Mouse (Mus musculus) embryo, embryonic 11 days (tissue): Measurements from ENCODE around the gene Gm20425.
A peak's percentile ranks its signal among the peaks of the same experiment; 100 is the strongest.

ENCODE experiments used
- DNase-seq: peaks from one replicate; pipeline ENCODE4 v3.0.0-alpha.2; 2015

The Gm20425 gene

DNA sequence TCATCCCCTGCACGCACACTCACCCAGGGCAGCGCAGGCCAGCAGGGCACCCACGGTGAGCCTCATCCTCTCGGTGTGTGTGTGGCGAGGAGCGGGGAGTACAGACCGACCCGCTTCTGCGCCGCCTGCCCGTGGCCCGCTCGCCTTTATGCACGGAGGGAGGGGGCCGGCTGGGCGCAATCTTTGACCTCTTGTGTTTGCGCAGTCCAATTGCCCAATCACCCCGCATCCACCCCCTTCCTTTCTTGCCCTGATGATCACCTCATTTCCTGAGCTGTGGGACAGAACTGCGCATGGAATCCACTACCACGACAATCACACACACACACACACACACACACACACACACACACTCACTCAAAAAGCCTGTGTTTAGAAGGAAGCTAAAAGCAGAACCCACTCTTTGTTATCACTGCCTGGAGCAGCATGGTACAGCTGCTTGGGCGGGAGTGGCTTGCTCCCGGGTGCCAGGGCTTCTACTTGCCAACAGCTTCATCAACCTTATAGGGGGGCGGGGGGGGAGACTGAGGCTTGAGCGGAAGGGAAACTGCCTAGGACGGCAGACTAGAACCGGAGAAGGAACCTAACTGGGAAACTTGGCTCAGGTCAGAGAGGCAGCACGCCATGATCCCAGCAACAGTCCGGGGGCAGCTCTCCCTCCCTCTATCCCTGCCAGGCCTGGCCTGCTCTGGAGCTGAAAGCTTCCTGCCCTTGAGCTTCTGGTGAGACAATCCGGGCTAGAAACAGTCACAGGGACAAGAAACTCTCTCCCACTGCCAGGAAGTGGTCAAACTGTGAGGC lies at the start of gene Gm20425, which contains the start of gene Trf:
TSS of gene Gm20425 (minus strand) at position 157 of the 801 bp plus-strand sequence.
TSS of gene Trf (minus strand) at position 294 of the 801 bp plus-strand sequence.
- DNase-seq, result peak; percentile 44

DNA sequence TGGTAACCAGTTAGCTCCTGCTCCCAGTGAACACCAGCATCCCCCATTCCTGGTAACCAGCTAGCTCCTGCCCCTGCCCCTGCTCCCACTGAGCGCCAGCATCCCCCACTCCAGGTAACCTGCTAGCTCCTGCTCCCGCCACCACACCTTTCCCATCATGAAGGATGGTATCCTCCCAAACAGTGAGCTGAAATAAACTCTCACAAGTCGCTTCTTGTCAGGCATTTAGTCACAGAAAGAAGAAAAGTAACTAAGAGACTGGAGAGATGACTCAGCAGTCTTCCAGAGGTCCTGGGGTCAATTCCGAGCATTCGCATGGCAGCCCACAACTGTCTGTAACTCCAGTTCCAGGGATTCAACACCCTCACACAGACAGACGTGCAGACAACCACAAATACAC lies 46.8 kb upstream of the Gm20425 start:
- no peak for DNase-seq

DNA sequence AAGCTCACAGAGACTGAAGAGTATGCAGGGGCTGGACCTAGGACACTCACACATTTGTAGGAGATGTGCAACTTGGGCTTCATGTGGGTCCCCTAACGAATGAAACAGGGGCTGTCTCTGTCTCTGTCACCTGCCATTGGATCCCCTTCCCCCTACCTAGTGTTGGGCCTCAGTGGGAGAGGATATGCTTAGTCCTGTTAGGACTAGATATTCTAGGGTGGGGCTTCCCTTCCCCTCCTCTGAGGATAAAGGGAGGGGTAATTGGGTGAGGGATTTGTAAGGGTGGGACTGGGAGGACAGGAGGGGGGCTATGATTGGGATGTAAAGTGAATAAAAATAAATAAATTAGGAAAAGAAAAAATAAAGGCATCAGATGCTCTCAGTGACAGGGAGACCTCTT lies 45.6 kb upstream of the Gm20425 start:
- DNase-seq, result no peak

DNA sequence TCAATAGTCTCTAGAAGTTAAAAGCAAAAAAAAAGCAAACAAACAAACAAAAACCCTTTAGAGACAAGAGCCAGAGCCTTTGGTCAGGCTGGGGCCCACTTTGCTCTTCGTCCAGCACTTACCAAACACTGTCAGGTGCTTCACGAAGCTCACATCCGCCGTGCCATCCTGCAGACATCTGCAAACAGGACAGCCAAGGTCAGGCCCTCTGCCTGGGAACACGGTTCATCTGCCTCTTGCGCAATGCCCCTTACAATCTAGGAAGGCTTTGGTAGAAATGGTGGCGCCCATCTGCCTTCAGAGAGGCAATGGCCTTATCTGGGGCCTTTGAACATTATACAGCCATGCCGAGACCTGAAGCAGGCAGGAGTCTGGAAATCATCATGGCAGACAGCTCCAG lies 44.7 kb upstream of the Gm20425 start:
- no peak for DNase-seq

DNA sequence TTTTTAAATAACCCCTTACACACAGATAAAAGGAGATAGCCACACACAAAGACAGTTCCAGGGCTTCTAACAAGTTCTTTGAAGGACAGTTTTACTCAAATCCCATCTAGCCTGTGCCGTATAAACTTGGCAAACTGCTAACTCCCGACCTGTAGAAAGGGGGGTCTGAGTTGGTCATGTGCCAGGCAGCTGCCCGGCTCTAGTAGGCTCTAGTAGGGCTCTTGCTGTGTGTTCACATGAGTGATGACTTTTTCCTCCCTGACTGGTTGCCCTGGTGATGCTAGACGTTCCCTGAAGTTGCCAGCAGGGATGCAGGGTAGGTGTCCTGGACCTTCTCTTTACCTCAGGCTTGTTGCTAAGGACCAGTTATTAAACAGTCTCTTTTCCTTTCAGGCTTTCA lies 41.0 kb upstream of the Gm20425 start:
- DNase-seq, result no peak

DNA sequence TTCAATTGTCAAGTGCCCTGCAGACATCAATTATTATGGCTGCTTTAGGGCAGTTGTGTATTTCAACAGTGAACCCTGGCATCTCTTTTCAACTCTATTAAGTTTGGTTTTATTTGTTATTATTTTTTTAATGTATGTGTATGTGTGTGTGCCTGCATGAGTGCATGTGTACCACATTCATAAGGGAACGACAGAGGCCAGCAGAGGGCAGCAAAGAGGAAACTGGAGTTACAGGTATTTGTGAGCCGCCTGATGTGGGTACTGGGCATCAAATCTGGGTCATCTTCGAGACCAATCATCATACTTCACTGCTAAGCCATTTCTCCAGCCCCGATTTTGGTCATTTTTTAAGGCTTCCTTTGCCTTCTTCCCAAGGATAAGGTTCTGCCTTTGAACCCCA lies 35.7 kb upstream of the Gm20425 start:
- no peak for DNase-seq

DNA sequence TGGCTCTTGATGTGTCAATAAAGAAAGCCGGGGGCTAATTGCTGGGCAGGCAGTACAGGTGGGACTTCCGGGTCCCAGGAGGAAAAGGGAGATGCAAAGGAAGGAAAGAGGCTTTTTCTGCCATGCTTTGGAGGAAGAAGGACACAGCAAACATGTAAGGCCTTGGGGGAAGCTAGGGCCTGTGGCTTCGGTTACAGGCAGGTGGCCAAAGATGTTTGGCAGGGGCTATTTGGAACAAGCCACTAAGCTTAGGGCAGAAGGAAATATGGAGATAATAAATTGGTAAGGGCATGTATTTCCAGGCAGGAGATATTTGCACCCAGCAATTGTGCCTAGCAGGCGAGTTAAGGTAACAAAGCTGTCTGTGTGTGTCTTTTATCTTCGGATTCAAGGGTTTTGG lies 22.8 kb upstream of the Gm20425 start:
- no peak for DNase-seq

DNA sequence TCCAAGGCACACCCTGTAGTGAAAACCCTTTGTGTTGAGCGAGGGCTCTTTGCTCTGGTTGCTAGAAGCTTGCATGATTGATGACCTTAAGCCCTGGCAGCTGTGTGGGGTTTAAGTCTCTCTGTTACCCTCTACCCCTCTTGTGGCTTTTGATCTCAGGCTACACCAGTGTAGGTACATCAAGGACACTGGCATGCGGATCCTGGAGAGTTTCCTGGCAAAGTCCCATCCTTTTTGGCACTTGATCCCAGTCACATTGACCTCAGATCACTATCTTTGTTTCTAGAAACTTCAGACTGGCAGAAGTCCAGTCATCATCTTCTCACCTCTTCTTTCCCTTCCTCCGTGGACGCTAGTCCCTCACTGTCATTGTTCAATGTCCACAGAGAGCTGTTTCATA lies 18.5 kb upstream of the Gm20425 start:
- DNase-seq, result no peak

DNA sequence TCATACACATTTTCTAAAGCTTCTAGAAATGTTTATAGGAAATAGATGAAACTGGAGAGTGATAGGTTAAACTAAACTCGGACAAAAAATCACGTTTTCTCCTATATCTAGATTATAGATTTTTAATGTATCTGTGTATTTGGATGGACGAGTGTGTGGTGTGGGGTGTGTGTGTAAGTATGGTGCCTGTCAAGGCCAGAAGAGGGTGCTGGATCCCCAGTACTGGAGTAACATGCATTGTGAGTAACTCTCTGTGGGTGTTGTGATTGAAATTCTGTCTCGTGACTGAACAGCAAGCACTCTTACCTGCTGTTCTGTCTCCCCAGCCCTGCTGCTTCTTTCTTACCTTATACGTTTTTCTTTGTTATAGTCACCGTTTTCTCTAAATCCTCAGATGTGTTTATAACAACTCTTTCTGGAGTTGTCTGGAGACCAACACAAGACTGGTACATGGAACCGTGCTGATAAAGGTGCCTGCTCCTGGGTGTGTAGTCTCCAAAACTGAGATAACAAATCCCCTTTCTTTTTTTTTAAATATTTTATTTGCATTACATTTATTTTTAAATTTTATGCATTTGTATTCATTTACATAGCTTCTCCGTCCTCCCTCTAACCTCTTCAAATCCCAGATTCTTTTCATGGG lies 16.5 kb upstream of the Gm20425 start:
- no peak for DNase-seq

DNA sequence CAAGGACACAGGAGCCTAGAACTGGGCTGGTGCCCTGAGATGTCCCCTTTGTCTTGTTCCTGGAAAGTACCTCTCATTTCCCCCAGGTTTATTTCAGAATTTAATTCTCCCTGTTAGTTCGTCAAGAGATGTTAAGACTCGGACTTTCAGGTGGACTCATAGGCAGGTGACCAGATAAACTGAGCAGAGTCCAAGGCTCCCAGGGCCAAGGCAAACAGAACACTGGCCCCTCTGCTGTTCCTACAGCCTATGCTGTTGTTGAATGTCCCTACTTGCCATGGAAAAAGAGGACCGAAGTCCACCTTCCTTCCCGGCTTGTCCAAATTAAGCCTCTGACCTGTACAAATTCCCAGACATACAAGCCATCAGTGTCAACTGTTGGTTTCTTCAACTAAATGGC lies 13.5 kb upstream of the Gm20425 start:
- no peak for DNase-seq

DNA sequence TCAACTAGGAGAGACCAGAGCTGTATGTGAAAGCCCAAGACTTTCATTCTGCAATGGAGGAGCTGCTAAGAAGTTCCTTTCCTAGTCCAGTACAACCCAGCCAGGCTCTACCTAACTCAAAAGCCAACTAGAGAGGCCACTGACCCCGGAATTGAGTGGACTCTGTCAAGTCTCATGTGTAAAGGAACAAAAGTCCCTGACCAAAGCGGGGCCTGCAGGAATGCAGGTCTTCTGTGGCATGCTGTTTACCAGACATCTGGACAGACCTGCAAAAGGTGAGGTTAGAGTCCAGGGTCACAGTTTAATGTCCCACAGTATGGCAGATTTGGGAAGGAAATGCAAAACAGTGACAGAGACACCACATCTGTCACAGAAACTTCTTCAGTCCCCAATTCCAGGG lies 11.1 kb upstream of the Gm20425 start:
- no peak for DNase-seq

DNA sequence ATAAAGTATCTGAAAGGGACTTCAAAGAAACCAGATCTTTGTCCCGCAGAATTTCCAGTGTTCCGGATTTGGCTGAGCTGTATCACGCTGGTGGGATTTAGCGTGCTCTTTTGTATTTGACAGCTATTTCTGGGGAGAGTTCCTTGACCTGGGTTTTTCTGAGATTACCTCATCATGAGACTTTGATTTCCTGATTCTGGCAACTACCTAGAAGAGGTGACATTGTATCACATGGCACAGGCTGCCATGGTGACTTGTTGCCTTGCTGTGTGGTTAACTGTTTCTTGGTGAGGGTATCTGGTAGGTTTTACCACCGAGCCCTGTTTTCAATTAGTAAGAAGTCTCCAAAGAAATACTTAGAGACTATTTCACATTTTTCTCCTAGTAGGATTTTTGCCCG lies 9.4 kb upstream of the Gm20425 start:
- no peak for DNase-seq

DNA sequence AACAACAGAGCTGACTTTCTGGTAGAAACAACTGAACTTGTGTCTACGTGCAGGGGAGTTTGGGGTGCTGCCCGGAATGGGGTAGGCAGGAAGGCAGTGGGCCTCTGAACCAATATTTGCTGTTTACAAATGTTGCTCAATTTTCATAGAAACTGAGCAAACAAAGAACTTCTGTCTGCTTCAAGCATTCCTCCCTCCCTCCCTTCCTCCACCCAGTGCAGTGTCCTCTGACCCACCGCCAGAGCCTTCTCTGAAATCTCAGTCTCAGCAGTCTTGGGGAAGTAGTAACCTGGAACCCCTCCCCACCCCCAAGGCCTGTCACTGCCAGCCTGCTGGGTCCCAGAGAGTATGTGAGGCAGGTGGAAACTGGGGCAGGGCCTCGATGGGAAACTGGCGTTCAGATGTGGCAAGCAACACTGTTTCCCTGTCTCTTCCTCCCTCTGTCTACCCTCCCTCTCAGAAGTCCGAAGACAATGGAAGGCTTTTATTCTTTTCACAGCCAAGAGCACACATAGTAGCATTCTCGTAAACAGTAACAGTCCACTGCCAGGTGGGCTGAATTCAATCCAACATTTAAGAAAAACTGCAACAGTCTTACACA lies 4.6 kb upstream of the Gm20425 start:
- DNase-seq, result no peak

DNA sequence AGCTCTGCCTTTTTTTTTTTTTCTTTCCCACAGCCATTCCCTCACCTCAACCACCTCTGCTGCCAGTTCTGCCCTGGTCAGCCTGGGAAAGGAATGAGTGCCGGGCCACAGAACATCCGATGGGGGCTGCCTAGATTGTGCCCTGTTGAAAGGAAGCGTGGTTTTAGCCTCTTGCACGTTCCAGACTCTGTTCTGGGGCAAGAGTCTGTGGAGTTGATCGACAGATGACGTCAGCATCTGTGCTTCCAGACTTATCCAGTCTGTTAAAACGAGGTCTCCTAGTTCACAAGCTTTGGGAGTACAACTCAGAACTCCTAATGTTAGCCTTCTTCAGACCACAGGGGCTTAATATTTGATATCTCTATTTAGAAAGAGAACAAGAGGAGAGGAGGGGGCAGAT lies 4.0 kb upstream of the Gm20425 start:
- no peak for DNase-seq

DNA sequence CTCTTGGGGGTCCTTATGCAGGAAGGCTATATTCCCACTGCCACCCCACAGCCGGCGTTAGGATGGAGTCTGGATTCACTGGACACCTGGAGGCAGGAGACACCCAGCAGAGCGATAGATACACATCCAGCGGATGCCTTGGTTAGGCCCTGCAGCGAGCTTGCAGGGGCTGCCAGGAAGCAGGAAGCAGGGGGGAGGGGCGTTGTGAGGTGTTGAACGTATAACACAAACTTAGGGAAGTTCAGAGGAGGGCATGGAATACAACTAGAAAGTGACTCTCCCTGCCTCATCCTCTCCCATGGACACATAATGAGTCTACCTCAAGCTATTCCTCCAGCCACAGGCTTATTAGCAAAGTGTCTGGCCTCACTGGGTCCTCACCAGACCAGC lies 2.9 kb upstream of the Gm20425 start:
- DNase-seq, result peak; percentile 36

DNA sequence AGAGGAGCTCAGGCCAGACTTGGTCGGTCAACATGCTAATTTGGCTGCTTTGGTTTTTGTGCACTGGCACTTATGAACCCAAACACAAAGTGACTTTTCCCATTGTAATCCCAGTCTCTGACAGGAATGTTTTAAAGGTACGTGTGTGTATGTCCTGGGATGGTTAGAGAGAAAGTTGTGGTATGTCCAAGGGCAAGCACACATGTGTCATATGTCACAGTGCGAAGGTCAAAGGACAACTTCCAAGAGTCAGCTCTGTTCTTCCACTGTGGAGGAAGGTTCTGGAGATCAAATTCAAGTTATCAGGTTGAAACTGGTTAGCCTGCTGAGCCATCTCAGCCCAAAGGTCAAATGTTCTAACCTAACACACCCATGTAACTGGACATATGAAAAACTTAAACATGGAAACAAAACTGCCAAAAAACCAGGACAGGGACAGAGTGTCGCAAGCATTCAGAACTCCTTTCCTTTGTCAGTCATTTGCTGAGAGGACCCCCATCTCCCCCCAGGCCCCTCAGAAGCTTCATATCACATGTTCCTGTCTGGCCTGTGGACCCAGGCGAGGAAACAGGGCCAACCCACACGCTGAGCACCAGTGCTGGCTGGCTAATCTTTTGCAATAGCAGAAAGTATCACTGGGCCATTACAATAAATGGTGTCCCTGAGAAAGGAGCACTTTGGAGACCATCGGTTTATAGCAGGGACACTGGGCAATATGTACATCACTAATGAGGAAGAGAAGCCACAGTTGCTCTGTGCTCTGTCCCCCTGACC lies 2.3 kb upstream of the Gm20425 start:
- no peak for DNase-seq

DNA sequence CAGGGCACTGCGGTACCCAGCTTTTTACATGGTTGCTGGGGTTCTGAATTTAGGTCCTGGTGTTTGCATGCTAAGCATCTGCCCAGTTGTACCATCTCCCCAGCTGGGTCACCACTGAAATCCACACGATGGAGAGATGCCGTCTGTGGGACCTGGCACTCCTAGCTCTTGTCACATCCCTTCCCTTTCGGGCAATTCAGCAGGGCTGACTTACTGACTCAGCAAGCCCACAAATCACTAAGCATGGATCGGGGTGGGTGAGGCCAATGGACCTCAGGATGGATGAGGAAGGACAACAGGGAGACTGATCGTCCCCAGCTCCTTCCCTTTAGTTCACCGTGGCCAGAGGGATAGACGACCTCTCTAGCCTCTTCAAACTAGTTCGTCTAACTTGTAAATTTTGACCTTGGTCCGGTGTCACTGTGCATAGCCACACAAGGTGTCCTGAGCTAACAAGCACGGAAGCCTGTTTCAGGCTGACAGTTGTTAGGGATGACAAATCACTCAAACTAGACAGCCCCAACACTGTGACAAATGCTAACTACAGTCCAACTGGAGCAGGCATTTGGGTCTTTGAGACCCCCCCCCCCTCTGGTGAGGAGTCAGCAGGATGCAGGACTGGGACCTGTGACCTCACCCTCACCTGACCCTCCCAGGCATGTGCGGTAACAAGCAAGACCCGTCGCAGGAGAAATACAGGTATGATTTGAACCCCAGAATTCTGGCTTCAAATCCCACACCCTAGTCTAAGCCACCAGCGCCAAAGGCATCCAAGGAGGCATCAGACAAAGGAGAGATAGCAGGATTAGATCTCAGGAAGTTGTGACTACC lies 855 bp downstream of the Gm20425 start:
- DNase-seq, result no peak

DNA sequence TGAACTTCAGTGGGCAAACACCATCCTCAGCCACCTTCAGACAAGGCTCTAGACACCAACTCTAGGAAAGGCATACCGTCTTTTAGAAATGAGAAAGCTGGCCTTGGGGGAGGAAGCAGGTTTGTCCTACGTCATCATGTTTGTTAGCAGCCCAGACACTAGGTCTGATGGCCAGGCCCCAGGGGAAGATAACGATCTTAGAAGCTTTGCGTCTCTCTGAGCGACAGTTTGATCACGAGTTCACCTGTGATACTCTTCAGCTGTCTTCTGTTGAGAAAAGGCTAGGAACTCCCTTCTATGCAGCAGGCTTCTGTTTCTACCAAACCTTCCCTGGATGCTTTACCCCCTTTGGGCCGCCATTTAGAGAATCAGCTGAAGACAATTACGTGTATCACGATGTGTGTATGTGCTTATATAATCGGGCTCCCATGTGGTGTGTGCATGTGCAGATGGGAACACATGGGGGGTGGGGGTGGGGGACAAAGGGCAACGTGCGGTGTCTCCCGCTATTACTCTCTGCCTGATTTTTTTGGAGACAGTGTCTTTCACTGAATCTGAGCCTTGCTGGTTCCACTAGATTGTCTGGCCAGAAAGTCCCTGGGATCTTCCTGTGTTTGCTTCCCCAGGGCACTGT lies 1.6 kb downstream of the Gm20425 start:
- no peak for DNase-seq

DNA sequence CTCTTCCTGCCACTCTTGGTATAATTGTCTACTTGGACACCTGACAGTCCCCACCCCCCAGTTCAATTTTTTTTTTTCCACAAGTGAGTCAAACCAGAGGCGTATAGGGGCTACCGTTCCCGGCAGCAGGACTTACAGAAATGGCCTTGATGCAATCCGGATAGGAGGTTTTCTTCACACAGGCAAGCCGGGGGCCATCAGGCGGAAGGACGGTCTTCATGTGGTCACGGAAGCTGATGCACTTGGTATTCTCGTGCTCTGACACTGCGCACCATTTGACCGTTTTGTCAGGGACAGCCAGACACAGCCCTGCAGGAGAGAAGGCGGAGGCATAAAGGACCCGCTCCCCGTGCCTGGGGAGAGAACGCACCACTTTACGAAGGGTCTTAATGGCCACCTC lies 2.3 kb downstream of the Gm20425 start:
- no peak for DNase-seq

DNA sequence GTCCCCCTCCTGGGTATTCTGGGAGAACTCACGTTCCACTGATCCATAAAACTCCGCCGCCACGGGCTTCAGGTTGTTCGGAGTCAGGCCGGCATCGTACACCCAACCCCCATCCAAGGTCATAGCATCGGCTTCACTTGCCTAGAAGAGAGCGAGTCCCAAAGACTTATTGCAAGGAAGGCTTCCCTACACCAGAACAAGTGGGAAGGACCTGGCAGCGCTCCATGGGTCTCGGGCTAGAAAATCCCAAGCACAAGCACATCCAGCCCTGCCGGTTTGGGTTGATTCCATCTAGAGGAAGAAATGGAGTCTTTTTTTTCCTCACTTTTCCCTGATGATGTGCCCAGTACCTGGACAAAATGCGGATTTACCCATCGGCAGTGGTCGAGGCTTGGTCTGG lies 3.3 kb downstream of the Gm20425 start:
- no peak for DNase-seq

DNA sequence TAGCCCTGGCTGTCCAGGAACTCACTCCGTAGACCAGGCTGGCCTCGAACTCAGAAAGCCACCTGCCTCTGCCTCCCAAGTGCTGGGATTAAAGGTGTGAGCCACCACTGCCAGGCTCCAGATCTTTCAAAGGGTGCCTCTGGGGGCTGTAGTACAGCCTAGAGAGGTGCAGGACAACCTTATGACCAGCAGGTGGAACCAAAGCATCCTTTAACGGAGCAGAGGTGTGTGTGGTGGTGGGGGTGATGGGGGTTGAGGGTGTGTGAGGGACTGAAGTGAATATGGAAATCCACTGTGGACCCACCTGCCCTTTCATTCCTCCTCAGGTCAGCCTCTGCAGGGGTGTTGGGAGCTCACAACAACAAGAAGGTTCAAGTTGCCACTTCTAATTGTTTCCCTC lies 4.6 kb downstream of the Gm20425 start:
- DNase-seq, result peak; percentile 30

DNA sequence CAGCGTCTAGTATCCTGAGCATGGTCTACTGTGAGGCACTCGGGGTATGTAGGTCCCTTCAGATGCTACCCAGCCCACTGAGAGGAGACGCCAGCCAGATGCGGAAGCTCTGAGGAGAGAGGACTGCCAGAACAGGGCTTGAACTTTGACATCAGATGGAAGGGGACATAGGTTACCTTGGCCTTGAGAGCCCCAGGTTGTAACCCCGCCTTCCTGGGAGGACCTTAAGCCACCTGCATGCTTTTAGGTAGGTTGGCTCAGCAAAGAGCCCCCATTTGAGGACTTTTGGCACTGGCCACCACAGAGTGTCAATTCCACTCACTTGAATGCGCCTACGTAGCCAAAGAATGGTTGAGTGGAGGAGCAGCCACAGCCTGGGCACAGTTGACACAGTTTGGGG lies 5.4 kb downstream of the Gm20425 start:
- DNase-seq, result no peak
